Comparison of ENCODE assay signal across 19 mouse cellular contexts in the genomic region with DNA sequence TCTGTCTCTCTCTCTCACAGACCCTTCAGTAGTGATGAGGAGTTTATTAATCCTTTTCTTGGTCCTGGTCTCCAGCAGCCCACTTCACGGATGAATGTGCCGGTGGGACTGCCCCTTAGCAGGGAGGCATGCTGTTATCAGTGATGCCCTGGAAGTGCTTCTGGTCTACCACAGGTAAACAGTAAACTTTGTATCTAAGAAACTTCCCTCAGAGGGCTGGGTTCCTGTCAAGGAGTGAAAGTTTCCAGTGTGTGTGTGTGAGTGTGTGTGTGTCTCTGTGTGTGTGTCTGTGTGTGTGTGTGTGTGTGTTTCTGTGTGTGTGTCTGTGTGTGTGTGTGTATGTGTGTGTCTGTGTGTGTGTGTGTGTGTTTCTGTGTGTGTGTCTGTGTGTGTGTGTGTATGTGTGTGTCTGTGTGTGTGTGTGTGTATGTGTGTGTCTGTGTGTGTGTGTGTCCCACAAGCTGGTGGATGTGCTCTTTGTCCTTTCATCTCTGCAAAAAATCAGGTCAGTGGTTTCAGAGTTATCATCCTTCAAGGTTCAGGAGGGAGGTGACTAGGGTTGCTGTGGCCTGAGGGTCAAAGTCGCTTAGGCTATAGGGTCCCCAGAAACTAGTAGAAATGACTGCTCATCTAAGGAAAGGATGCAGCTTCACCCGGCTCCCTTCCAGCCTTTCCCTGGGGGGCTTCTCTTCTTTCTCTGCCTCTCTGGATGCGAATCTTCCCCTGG. TPM values are rescaled to one million over a fixed set of nuclear protein-coding genes. Genes with fewer than 3 reads are reported as not detected.
DNase-seq lines count a peak whose midpoint lies in the region; ATAC-seq and TF ChIP-seq lines count a peak whose summit lies in the region.
"Had no signal": no experiment of that assay in that cellular context is flagged by ENCODE, and none has a peak within 500 bp of the region (broad histone marks: within the 10 kb centered on the region; RNA-seq: fewer than 3 reads in every experiment).

No protein-coding gene starts in this region.

- no peaks in the 10 kb centered on the region for H3K36me3 ChIP-seq in heart, embryonic 13.5 days
- no peaks in the 10 kb centered on the region for H3K36me3 ChIP-seq in heart, adult 2 months (ENCODE audit: control insufficient read depth, insufficient read depth, low read length)
- H3K36me3 ChIP-seq in spleen, adult 2 months (ENCODE audit: control insufficient read depth, insufficient read depth, low read length) = no peaks in the 10 kb centered on the region
- no peaks in the 10 kb centered on the region for H3K36me3 ChIP-seq in embryonic facial prominence, embryonic 13.5 days
- H3K36me3 ChIP-seq: liver, embryonic 13.5 days had no signal

- H3K9ac ChIP-seq in heart, embryonic 13.5 days = peak overlapping the region; percentile 73; the same call in 1 of the 2 replicates
- no peak overlapping the region for H3K9ac ChIP-seq in heart, adult 2 months (ENCODE audit: low read depth, low read length)
- H3K9ac ChIP-seq in embryonic facial prominence, embryonic 13.5 days = no peak overlapping the region
- H3K9ac ChIP-seq: liver, embryonic 13.5 days had no signal

- no peak for TF ChIP-seq EP300 in heart, adult 2 months (IDR thresholded peaks at IDR 0.05; ENCODE audit: insufficient read depth, low read depth, low read length)

- peak overlapping the region; percentile 70 for H3K4me2 ChIP-seq in heart, embryonic 13.5 days
- no peak overlapping the region for H3K4me2 ChIP-seq in embryonic facial prominence, embryonic 13.5 days

- no peaks in the 10 kb centered on the region for H3K79me2 ChIP-seq in heart, adult 2 months (replicated peaks; ENCODE audit: control insufficient read depth, insufficient read depth, low read length)

- 40% methylated on average over 5 of the region's 5 CpGs for WGBS in heart, embryonic 13.5 days
- 63% methylated on average over 5 of the region's 5 CpGs for WGBS in heart, adult 2 months
- 70% methylated on average over 5 of the region's 5 CpGs for WGBS in spleen, adult 2 months
- 52% methylated on average over 5 of the region's 5 CpGs for WGBS in embryonic facial prominence, embryonic 13.5 days

- no peaks in the 10 kb centered on the region for H3K27me3 ChIP-seq in heart, embryonic 13.5 days (replicated peaks)
- no peaks in the 10 kb centered on the region for H3K27me3 ChIP-seq in heart, adult 2 months (ENCODE audit: control insufficient read depth, insufficient read depth, low read length)
- no peaks in the 10 kb centered on the region for H3K27me3 ChIP-seq in spleen, adult 2 months (ENCODE audit: control insufficient read depth, insufficient read depth, low read length)
- H3K27me3 ChIP-seq in embryonic facial prominence, embryonic 13.5 days = no peaks in the 10 kb centered on the region

- intact Hi-C loops in heart, adult 2 months (cut with DNase I) = no loop called here

- no peak overlapping the region for H3K4me3 ChIP-seq in heart, embryonic 13.5 days
- no peak overlapping the region for H3K4me3 ChIP-seq in heart, adult 2 months
- no peak overlapping the region for H3K4me3 ChIP-seq in spleen, adult 2 months (ENCODE audit: extremely low read depth, insufficient read depth, insufficient read length)
- H3K4me3 ChIP-seq in embryonic facial prominence, embryonic 13.5 days = no peak overlapping the region
- H3K4me3 ChIP-seq: erythroblast, embryonic 14.5 days; liver, embryonic 13.5 days had no signal

- DNase-seq in heart, adult 2 months = no peak
- DNase-seq in spleen, adult 2 months (ENCODE audit: low read depth in 1 of 2, low spot score in 2 of 2) = no peak
- DNase-seq in spleen, postnatal 10 days (ENCODE audit: low spot score in 2 of 2) = no peak
- DNase-seq in naive thymus-derived CD4-positive, alpha-beta T cell, adult 2 months (ENCODE audit: low read depth) = peak; percentile 82
- no peak for DNase-seq in layer of hippocampus, adult 8-10 months (ENCODE audit: low spot score in 2 of 2)
- DNase-seq in urinary bladder, postnatal 36 days (ENCODE audit: low spot score in 2 of 2) = no peak
- DNase-seq: adrenal gland, adult 2 months; cerebellum, postnatal 25 days; heart, adult 18-20 months; liver, embryonic 13.5 days; lung, postnatal 10 days; midbrain, embryonic 14.5 days; right cerebral cortex, adult 18-20 months; thymus, postnatal 14 days had no signal

- ATAC-seq in heart, embryonic 13.5 days (ENCODE audit: extremely low read depth, insufficient number of reproducible peaks, low FRiP score, low TSS enrichment) = no peak
- ATAC-seq in embryonic facial prominence, embryonic 13.5 days (ENCODE audit: insufficient number of reproducible peaks, insufficient read depth, low FRiP score, low TSS enrichment, low read depth) = no peak
- ATAC-seq: intestine, postnatal 0 days had no signal

- no peak for TF ChIP-seq POLR2A in heart, adult 2 months (IDR thresholded peaks at IDR 0.05; ENCODE audit: insufficient read depth, low read depth, low read length)
- TF ChIP-seq POLR2A in spleen, adult 2 months (IDR thresholded peaks at IDR 0.05; ENCODE audit: low read depth, low read length) = no peak

- no peak for TF ChIP-seq CTCF in heart, adult 2 months (IDR thresholded peaks at IDR 0.05)
- no peak for TF ChIP-seq CTCF in spleen, adult 2 months (IDR thresholded peaks at IDR 0.05; ENCODE audit: extremely low read depth, insufficient read depth, insufficient read length, insufficient replicate concordance)

- H3K4me1 ChIP-seq in heart, embryonic 13.5 days = peaks cover 67% of the 10 kb centered on the region
- peaks cover 12% of the 10 kb centered on the region for H3K4me1 ChIP-seq in heart, adult 2 months (ENCODE audit: control insufficient read depth, insufficient read depth, low read length)
- peaks cover 41% of the 10 kb centered on the region; the same call in 1 of the 2 replicates for H3K4me1 ChIP-seq in spleen, adult 2 months (ENCODE audit: control insufficient read depth, insufficient read depth, insufficient read length)
- H3K4me1 ChIP-seq in embryonic facial prominence, embryonic 13.5 days = peaks cover 83% of the 10 kb centered on the region

- no peaks in the 10 kb centered on the region for H3K9me3 ChIP-seq in heart, embryonic 13.5 days
- no peaks in the 10 kb centered on the region for H3K9me3 ChIP-seq in embryonic facial prominence, embryonic 13.5 days
- H3K9me3 ChIP-seq: liver, embryonic 13.5 days had no signal

- H3K27ac ChIP-seq in heart, embryonic 13.5 days (replicated peaks) = peak overlapping the region; percentile 86; the same call in 1 of the 2 replicates
- no peak overlapping the region for H3K27ac ChIP-seq in heart, adult 2 months
- peak overlapping the region; percentile 24; the same call in 1 of the 2 replicates for H3K27ac ChIP-seq in spleen, adult 2 months (ENCODE audit: insufficient read depth, low read length)
- H3K27ac ChIP-seq in embryonic facial prominence, embryonic 13.5 days = peak overlapping the region; percentile 90; the same call in 1 of the 2 replicates
- H3K27ac ChIP-seq: liver, embryonic 13.5 days had no signal

RNA-seq across cellular contexts. Expression of gene Ccr7, which starts 24.0 kb away (rescaled TPM):
- 0.14 and 0.23 TPM in 2 replicates for polyA plus RNA-seq in heart, embryonic 13.5 days (2015; fragmentation: Nextera tagmentation; extraction: Ambion mirVana)
- total RNA-seq in heart, adult 2 months (2021) = under 1 TPM; 0.29 to 0.59 TPM
- polyA plus RNA-seq in heart, adult 2 months (2012; rRNA removed) = 2.6 and 2.7 TPM in 2 replicates
- 135 and 194 TPM in 2 replicates for polyA plus RNA-seq in spleen, adult 2 months (2012; rRNA removed)
- polyA plus RNA-seq in embryonic facial prominence, embryonic 13.5 days (2015; fragmentation: Nextera tagmentation; extraction: Ambion mirVana) = 0.30 and 0.69 TPM in 2 replicates
- total RNA-seq in layer of hippocampus, adult 8-10 months (2022) = not detected
- polyA plus RNA-seq: erythroblast, embryonic 14.5 days; neural tube, embryonic 14.5 days had no signal

RNA-seq across cellular contexts. Expression of gene Tns4, which starts 41.8 kb away (rescaled TPM):
- 0.15 and 0.21 TPM in 2 replicates for polyA plus RNA-seq in heart, embryonic 13.5 days (2015; fragmentation: Nextera tagmentation; extraction: Ambion mirVana)
- under 1 TPM; 0.16 to 0.23 TPM for total RNA-seq in heart, adult 2 months (2021)
- polyA plus RNA-seq in heart, adult 2 months (2012; rRNA removed) = 0.49 and 1.1 TPM in 2 replicates
- polyA plus RNA-seq in spleen, adult 2 months (2012; rRNA removed) = 1.3 and 2.2 TPM in 2 replicates
- 0.53 and 0.73 TPM in 2 replicates for polyA plus RNA-seq in embryonic facial prominence, embryonic 13.5 days (2015; fragmentation: Nextera tagmentation; extraction: Ambion mirVana)
- under 1 TPM in 2 of 4 experiments, not detected in 2; 0.27 TPM for total RNA-seq in layer of hippocampus, adult 8-10 months (2022)
- polyA plus RNA-seq: erythroblast, embryonic 14.5 days; neural tube, embryonic 14.5 days had no signal

Comparison
In these comparisons a context has a peak if more than half of its experiments do, and no peak if none do; other contexts are left out.
1. RNA of gene Ccr7, which starts 24.0 kb away (polyA plus RNA-seq): 135 to 194 TPM in spleen, adult 2 months; 2.6 to 2.7 TPM in heart, adult 2 months, 0.30 to 0.69 TPM in embryonic facial prominence, embryonic 13.5 days and 0.14 to 0.23 TPM in heart, embryonic 13.5 days; every median in the first group is over 10 times any median in the second.